Mouse (Mus musculus): ENCODE data around the gene Soat2. TPM values are rescaled to one million over a fixed set of nuclear protein-coding genes. Genes with fewer than 3 reads are reported as not detected.

Gene Soat2
- polyA plus RNA-seq, 1 experiment from 2014 or later = 0.16 TPM

DNA sequence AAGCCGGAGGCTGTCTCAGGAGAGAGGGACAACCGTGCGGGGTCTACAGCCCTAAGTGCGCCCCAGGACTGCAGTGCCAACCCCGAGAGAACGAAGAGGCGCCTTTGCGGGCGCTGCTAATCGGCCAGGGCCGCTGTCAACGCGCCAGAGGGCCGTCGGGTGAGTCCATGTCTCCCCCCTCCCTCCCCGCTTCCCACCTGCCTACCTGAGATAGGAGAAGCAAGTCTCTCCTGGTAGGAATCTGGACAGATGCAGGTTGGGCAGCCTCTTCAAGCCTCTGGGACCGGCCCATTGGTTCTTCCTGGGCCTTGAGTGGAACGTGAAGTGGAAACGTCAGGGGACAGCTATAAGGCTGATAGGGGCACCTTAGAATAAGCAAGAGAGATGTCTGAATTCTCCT lies 5.6 kb upstream of the Soat2 start:
- DNase-seq (ENCODE audit: low spot score) (no peak), ATAC-seq (peak; percentile 7; the same call in 1 of the 2 replicates)
- peak overlapping the region; percentile 55 for H3K9ac ChIP-seq (replicated peaks; ENCODE audit: low read depth)
- H3K4me2 ChIP-seq (replicated peaks; ENCODE audit: low read depth, low read length) = peak overlapping the region; percentile 59
- no peaks in the 10 kb centered on the region; the same call in 1 of the 2 replicates for H3K27me3 ChIP-seq (replicated peaks; ENCODE audit: insufficient read depth, low read length)
- peak overlapping the region; percentile 79 for H3K27ac ChIP-seq (ENCODE audit: low read length)
- H3K9me3 ChIP-seq (ENCODE audit: low read length) = no peaks in the 10 kb centered on the region
- TF ChIP-seq CTCF (IDR thresholded peaks at IDR 0.05) (no peak), EP300 (IDR thresholded peaks at IDR 0.05) (no peak)
- no peaks in the 10 kb centered on the region for H3K36me3 ChIP-seq (ENCODE audit: insufficient read depth, low read length)
- peaks cover 7% of the 10 kb centered on the region; the same call in 1 of the 2 replicates for H3K4me1 ChIP-seq (ENCODE audit: insufficient read depth, low read depth, low read length)
- 19% methylated on average over 13 of the region's 19 CpGs for WGBS
- H3K4me3 ChIP-seq (ENCODE audit: low read depth, low read length) = peak overlapping the region; percentile 40

DNA sequence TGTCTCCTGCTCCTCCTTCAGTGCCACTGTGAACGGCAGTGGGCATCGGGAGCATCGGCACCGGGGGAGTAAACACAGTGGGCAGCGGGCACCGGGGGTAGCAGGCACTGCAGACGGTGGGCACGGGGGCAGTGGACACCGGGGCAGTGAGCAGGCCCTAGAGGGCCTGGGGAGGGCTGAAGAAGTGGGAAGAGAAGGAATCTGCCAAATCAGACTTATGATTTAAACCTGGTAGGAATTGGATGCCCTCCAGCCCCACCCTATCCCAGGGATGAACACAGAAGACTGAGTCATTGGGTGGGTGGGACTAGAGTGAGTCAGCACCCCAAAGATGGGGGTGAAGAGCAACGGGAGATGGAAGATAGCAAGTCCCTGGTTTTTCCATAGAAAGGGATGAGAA lies 5.0 kb upstream of the Soat2 start:
- Histone ChIP-seq H3K4me3 (ENCODE audit: low read depth, low read length) (peak overlapping the region; percentile 40; the same call in 1 of the 2 replicates), H3K4me1 (ENCODE audit: insufficient read depth, low read depth, low read length) (peaks cover 10% of the 10 kb centered on the region), H3K9me3 (ENCODE audit: low read length) (no peaks in the 10 kb centered on the region), H3K4me2 (replicated peaks; ENCODE audit: low read depth, low read length) (peak overlapping the region; percentile 59), H3K27ac (ENCODE audit: low read length) (peak overlapping the region; percentile 79; the same call in 1 of the 2 replicates), H3K36me3 (ENCODE audit: insufficient read depth, low read length) (no peaks in the 10 kb centered on the region), H3K9ac (replicated peaks; ENCODE audit: low read depth) (no peak overlapping the region), H3K27me3 (replicated peaks; ENCODE audit: insufficient read depth, low read length) (no peaks in the 10 kb centered on the region; the same call in 1 of the 2 replicates)
- WGBS = 83% methylated on average over 10 of the region's 10 CpGs
- TF ChIP-seq CTCF (IDR thresholded peaks at IDR 0.05) (no peak), EP300 (IDR thresholded peaks at IDR 0.05) (no peak)
- ATAC-seq (no peak), DNase-seq (ENCODE audit: low spot score) (peak; percentile 37)

DNA sequence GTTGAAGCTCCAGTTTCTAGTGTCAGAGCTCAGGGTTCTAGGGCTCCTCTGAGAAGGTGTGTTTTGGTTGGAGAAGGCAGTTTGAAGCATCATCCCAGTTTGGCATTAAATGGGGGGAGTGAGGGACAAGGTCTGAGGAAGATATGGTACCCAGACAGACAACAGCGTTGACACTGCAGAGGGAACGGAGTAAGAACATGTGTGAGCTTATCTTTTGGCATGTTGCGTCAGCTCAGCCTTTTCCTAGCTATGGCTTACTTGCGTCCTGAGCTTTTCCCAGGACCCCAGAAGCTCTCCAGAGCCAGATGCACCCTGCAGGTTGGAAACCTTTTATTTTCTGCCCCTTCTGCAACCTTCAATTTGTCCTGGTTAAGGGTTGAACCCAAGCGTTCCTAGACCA lies 4.2 kb upstream of the Soat2 start:
- Histone ChIP-seq H3K4me2 (replicated peaks; ENCODE audit: low read depth, low read length) (0 out of 2 replicates have a peak overlapping the region, but pooled peaks have one; percentile 59), H3K4me1 (ENCODE audit: insufficient read depth, low read depth, low read length) (peaks cover 14% of the 10 kb centered on the region), H3K9ac (replicated peaks; ENCODE audit: low read depth) (no peak overlapping the region), H3K36me3 (ENCODE audit: insufficient read depth, low read length) (no peaks in the 10 kb centered on the region), H3K27me3 (replicated peaks; ENCODE audit: insufficient read depth, low read length) (no peaks in the 10 kb centered on the region; the same call in 1 of the 2 replicates), H3K4me3 (ENCODE audit: low read depth, low read length) (no peak overlapping the region), H3K9me3 (ENCODE audit: low read length) (no peaks in the 10 kb centered on the region), H3K27ac (ENCODE audit: low read length) (no peak overlapping the region)
- DNase-seq (ENCODE audit: low spot score) (no peak), ATAC-seq (no peak)
- TF ChIP-seq EP300 (IDR thresholded peaks at IDR 0.05) (no peak), CTCF (IDR thresholded peaks at IDR 0.05) (no peak)
- WGBS = 67% methylated on average over 5 of the region's 5 CpGs

DNA sequence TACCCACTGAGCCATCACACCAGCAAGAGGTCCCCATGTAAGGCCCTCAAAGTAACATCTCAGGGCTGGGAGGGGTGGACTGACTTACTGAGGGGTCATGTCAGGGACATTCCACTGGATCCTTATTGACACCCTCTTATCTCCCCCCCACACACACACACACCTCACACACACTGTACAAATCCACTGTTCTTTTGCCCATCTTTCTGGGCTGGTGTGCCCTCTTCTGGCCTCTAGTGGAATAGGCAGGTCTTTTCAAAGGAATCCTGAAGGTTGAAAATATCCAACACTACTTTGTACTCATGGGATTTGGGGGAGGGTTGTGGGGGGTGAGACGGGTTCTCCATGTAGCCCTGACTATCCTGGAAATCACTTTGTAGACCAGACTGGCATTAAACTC lies 3.4 kb upstream of the Soat2 start:
- H3K27me3 ChIP-seq (replicated peaks; ENCODE audit: insufficient read depth, low read length) = no peaks in the 10 kb centered on the region; the same call in 1 of the 2 replicates
- ATAC-seq (no peak), DNase-seq (ENCODE audit: low spot score) (peak; percentile 67)
- peak; percentile 91 for TF ChIP-seq CTCF (IDR thresholded peaks at IDR 0.05)
- no peak for TF ChIP-seq EP300 (IDR thresholded peaks at IDR 0.05)
- H3K36me3 ChIP-seq (ENCODE audit: insufficient read depth, low read length) = no peaks in the 10 kb centered on the region
- no peaks in the 10 kb centered on the region for H3K9me3 ChIP-seq (ENCODE audit: low read length)
- H3K4me2 ChIP-seq (replicated peaks; ENCODE audit: low read depth, low read length) = no peak overlapping the region
- no peak overlapping the region for H3K9ac ChIP-seq (replicated peaks; ENCODE audit: low read depth)
- no peak overlapping the region for H3K27ac ChIP-seq (ENCODE audit: low read length)
- WGBS = 10% methylated on average over 1 of the region's 1 CpGs
- H3K4me1 ChIP-seq (ENCODE audit: insufficient read depth, low read depth, low read length) = peaks cover 14% of the 10 kb centered on the region
- no peak overlapping the region for H3K4me3 ChIP-seq (ENCODE audit: low read depth, low read length)

DNA sequence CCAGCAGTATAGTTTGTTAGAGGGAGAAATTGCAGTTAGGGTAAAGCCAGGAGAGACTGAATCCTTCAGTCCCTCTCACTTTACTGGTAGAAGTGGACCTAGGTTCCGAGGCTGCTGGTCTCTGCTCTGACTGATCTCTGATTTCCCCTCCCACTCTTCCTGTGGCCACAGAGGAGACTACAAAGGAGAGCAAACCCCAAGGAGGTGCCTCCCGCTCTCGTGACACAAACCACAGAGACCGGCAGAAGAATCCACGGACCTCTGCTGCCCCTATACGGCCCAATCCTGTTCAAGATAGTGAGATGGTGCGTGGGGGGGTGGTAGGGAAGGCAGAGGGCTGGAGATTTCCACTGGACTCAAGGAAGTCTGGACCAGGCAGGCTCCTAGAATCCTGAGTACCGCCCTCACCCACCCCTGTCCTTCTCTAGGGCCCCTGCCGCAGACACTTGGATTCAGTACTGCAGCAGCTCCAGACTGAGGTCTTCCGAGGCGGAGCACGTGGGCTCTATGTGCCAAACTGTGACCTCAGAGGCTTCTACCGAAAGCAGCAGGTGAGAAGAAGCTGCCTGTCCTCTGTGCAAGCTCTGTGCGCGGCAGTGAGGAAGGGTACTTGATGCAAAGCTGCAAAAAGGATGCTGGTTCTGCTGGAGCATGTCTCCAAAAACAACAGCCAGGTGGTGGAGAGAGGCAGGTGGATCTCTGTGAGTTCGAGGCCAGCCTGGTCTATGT lies 2.5 kb upstream of the Soat2 start:
- no peaks in the 10 kb centered on the region; the same call in 1 of the 2 replicates for H3K27me3 ChIP-seq (replicated peaks; ENCODE audit: insufficient read depth, low read length)
- H3K9me3 ChIP-seq (ENCODE audit: low read length) = no peaks in the 10 kb centered on the region
- ATAC-seq (no peak), DNase-seq (ENCODE audit: low spot score) (no peak)
- H3K36me3 ChIP-seq (ENCODE audit: insufficient read depth, low read length) = no peaks in the 10 kb centered on the region
- H3K4me3 ChIP-seq (ENCODE audit: low read depth, low read length) = no peak overlapping the region
- no peak overlapping the region for H3K27ac ChIP-seq (ENCODE audit: low read length)
- H3K9ac ChIP-seq (replicated peaks; ENCODE audit: low read depth) = no peak overlapping the region
- 52% methylated on average over 16 of the region's 16 CpGs for WGBS
- H3K4me1 ChIP-seq (ENCODE audit: insufficient read depth, low read depth, low read length) = peaks cover 10% of the 10 kb centered on the region; the same call in 1 of the 2 replicates
- TF ChIP-seq CTCF (IDR thresholded peaks at IDR 0.05) (no peak), EP300 (IDR thresholded peaks at IDR 0.05) (no peak)
- no peak overlapping the region for H3K4me2 ChIP-seq (replicated peaks; ENCODE audit: low read depth, low read length)

DNA sequence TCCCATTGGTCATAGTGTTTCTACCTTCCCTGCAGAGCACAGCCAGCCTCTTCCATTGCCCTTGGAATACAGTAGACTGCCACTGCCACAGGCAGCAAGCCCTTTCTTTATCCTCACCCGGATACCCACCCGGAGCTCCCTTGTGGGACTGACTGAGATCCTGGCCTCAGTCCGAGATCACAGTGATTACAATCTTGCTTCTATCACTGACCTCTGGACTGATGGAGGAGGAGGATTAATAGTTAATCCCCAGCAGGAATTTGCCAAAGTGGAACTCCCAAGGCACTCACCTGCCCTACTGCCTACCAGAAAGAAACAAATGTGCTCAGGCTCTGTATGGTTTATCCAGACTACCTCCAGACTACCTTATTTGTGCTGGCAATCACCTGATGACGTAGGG lies 765 bp upstream of the Soat2 start:
- Histone ChIP-seq H3K4me1 (ENCODE audit: insufficient read depth, low read depth, low read length) (peaks cover 10% of the 10 kb centered on the region; the same call in 1 of the 2 replicates), H3K4me2 (replicated peaks; ENCODE audit: low read depth, low read length) (no peak overlapping the region), H3K9ac (replicated peaks; ENCODE audit: low read depth) (no peak overlapping the region), H3K27ac (ENCODE audit: low read length) (no peak overlapping the region), H3K4me3 (ENCODE audit: low read depth, low read length) (no peak overlapping the region), H3K36me3 (ENCODE audit: insufficient read depth, low read length) (no peaks in the 10 kb centered on the region), H3K27me3 (replicated peaks; ENCODE audit: insufficient read depth, low read length) (no peaks in the 10 kb centered on the region; the same call in 1 of the 2 replicates), H3K9me3 (ENCODE audit: low read length) (no peaks in the 10 kb centered on the region)
- no peak for ATAC-seq
- WGBS = 66% methylated on average over 4 of the region's 4 CpGs
- no peak for TF ChIP-seq EP300 (IDR thresholded peaks at IDR 0.05)
- no peak for TF ChIP-seq CTCF (IDR thresholded peaks at IDR 0.05)
- no peak for DNase-seq (ENCODE audit: low spot score)
